In the genomic region with DNA sequence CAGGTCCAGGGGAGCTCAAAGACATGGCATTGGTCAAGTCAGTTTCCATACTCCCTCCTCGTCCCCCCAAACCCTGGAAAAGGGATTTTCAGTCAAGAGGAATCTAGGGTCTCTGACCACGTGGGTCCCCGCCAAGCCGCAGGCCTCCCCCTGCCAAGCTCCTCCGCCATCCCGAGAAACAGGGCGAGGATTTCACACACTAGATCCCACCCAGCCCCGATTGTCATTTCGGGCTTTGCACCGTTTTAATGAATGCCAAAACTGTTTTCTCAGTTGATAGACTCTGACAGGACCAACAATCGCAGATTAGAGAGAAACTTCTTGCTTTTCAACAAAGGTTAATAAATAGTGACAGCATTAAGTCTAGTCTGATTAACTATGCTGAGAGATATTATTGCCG, we compare ENCODE assay signal across 19 mouse cellular contexts. TPM values are rescaled to one million over a fixed set of nuclear protein-coding genes. Genes with fewer than 3 reads are reported as not detected.
"Had no signal": no experiment of that assay in that cellular context is flagged by ENCODE, and none has a peak within 500 bp of the region (broad histone marks: within the 10 kb centered on the region; RNA-seq: fewer than 3 reads in every experiment).

No protein-coding gene starts in this region.

- H3K4me3 ChIP-seq: kidney, embryonic 15.5 days; left cerebral cortex, adult 2 months; liver, embryonic 13.5 days had no signal

- H3K9ac ChIP-seq: kidney, embryonic 15.5 days; liver, embryonic 13.5 days had no signal

- H3K9me3 ChIP-seq: kidney, embryonic 15.5 days; liver, embryonic 13.5 days had no signal

- H3K4me2 ChIP-seq: kidney, embryonic 15.5 days; liver, embryonic 13.5 days had no signal

- DNase-seq: kidney, adult 11 months; kidney, adult 8-10 months; kidney, postnatal 10 days; kidney, postnatal 36 days; layer of hippocampus, postnatal 36 days; liver, embryonic 13.5 days; lung, adult 2 months; lung, postnatal 14 days; lung, postnatal 4 days; right cerebral cortex, adult 18-20 months; right cerebral cortex, postnatal 14 days; right cerebral cortex, postnatal 4 days; thymus, adult 2 months; thymus, postnatal 14 days; thymus, postnatal 4 days had no signal

- H3K36me3 ChIP-seq: kidney, embryonic 15.5 days; liver, embryonic 13.5 days had no signal

- H3K27me3 ChIP-seq: kidney, embryonic 15.5 days; liver, embryonic 13.5 days had no signal

- H3K27ac ChIP-seq: kidney, embryonic 15.5 days; left cerebral cortex, adult 2 months; liver, embryonic 13.5 days; stomach, postnatal 0 days had no signal

RNA-seq across cellular contexts. Expression of gene Cux2, which starts 55.1 kb away (rescaled TPM):
- total RNA-seq: megakaryocyte-erythroid progenitor cell, adult 5-6 weeks had no signal
